Mouse (Mus musculus): ENCODE measurements around the gene Gm10487. TPM values are rescaled to one million over a fixed set of nuclear protein-coding genes. Genes with fewer than 3 reads are reported as not detected.

Gm10487 gene
- polyA plus RNA-seq (2012; ENCODE audit: low replicate concordance): not detected in 2 replicates

GRCm38 (mm10) chrX:30843369-30843768, at the start of gene Gm10487:
Gm10487 (minus strand) TSS chrX:30843469.

